Mouse (Mus musculus) thymus, postnatal 25 days (tissue): Measurements from ENCODE around the gene Nacc2.

Source experiments
- DNase-seq: peaks from one replicate; pipeline ENCODE4 v3.0.0; 2022

Gene Nacc2

DNA sequence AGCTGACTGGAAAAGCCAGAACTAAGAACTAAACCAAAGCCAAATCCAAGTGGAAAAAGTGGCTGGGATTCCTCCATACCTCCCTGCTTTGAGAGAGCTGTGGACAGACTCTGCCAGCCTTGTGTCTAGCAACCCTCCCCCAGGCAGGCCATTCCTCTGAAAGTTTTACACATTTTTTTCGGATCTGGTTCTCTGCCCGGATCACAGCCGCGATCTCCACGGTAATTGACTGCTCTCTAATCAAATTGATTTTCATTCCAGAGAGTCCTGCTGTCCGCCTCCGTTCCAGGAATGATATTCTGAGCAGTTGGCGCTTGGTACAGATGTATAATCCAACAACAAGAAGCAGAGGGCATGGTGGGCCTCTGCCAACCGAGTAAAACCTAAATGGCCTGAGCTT lies 78.8 kb downstream of the Nacc2 start:
- no peak for DNase-seq

DNA sequence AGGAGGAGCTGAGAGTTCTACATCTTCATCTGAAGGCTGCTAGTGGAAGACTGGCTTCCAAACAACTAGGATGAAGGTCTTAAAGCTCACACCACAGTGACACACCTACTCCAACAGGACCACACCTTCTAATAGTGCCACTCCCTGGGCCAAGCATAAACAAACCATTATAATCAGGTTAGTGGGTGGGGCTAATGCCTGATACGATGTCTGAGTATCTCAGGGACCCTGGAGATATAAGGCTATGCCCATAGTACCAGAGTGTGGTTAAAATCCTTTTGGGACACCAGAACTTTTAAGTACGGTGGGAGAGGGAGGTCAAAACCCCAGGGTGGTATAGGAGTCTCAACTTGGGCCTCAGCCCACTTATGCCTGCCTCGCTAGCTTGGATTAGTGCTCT lies 80.4 kb downstream of the Nacc2 start:
- DNase-seq = no peak

DNA sequence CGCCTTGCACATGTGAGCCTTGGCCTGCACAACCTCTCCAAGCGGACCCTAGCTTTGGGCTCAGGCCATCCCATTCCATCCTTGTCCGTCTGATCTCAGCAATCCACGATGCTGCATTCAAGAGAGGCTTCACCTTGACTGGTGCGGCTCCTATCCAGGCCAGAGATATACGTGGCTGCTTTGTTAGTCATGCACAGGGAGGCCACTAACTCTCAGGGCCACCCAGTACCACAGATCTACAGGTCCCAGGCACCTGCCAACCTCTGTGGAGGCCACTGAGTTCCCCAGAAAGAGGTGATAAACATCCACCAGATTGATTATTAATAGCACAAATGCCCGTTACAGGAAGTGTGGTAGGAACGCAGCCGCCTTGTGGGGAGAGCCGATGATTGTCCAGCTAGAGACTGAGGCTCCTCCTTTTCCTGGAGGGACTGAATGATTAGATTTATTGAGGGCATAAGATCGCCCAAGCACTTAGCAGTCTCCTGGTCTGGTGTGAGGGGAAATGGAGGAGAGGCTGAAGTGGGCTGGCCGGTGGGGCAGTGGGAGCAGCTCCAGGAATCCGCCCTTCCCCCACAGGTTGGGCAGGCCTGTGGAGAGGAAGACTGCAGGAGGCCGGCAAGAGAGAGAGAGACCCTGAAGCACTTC lies 81.7 kb downstream of the Nacc2 start:
- DNase-seq = no peak

DNA sequence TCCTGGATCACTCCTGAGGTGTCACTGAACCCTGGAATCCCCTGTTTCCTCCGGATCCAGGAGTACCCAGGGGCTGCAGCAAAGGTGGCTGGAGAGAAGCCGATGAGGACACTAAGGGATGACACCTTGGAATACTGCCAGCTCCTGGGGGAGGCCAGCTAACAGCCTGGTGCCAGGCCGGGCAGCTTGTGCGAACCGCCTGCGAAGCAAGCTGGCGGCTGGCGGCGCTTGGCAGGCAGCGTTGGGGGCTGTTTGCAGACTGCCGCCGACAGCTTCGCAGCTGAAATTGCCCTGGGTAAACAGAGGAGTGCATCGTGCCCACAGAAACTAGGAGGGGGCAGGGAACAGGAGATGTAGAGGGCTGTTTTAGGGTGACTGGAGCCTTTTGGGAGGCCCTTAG lies 83.1 kb downstream of the Nacc2 start:
- no peak for DNase-seq

DNA sequence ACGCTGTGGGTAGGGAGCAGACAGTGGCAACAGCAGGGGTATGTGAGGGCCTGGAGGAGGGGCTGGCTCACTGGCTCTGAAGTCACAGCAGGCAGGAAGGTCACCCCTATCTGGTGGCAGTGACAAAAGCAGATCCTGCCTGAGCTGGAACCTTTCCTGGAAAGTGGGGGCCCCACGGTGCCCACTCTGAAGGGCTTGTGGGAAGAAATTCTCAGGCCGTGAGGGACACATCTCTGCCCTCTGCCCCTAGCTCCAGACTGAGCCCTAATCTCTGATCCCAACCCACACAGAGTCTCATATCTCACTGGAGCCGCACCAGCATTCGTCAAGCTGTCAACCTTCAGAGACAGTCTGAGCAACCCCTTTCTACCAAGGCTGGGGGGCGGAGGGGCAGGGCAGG lies 85.6 kb downstream of the Nacc2 start:
- no peak for DNase-seq

DNA sequence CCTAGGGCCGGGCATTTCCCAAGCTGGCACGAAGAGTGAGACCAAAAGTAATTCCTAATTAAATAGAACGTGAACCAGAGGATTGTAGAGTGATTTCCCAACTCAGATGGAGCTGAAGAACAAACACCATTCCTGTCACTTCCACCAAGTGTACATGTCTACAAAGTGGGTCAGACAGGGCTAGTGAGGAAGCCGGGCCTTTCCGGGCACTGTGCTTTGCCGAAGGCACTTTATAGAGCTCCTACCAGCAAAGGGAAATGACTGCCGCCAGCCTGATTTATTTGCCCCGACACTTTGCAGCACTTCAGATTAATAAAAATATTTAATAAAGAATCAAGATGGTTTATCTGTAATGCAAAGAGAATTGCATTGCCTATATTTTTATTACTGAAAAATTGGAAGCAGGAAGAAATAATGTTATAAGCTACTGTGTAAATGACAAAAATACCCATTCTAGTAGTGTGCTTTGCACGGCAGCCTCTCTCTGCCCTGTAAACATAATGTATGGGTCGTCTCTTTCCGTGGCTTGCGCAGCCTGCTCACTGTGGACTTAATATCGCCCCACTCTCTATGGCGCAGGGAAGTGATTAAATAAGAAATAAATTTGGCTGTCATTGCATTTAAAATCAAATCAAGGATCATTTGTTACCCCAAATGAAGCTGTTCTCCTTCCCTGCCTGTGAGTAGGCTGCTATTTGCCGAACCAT lies 88.5 kb downstream of the Nacc2 start:
- no peak for DNase-seq

DNA sequence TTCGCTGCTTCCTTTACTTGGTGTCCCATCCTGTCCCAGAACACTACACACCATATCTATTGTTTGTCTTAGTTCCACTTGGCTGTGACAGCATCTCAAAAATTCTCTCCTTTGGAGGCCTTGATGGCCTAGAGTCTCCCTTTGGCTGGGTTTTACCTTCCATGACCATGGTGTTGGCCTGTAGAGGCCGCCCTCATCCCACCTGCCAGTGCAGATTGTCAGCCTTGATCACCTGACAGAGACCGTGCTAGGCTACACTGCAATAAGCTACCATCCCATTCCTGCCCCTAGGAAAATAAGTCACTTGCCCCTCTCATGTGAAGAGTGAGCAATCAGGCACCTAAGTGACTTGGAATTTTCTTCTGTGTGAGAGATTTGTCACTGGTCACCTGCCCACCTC lies 92.7 kb downstream of the Nacc2 start:
- DNase-seq = no peak

DNA sequence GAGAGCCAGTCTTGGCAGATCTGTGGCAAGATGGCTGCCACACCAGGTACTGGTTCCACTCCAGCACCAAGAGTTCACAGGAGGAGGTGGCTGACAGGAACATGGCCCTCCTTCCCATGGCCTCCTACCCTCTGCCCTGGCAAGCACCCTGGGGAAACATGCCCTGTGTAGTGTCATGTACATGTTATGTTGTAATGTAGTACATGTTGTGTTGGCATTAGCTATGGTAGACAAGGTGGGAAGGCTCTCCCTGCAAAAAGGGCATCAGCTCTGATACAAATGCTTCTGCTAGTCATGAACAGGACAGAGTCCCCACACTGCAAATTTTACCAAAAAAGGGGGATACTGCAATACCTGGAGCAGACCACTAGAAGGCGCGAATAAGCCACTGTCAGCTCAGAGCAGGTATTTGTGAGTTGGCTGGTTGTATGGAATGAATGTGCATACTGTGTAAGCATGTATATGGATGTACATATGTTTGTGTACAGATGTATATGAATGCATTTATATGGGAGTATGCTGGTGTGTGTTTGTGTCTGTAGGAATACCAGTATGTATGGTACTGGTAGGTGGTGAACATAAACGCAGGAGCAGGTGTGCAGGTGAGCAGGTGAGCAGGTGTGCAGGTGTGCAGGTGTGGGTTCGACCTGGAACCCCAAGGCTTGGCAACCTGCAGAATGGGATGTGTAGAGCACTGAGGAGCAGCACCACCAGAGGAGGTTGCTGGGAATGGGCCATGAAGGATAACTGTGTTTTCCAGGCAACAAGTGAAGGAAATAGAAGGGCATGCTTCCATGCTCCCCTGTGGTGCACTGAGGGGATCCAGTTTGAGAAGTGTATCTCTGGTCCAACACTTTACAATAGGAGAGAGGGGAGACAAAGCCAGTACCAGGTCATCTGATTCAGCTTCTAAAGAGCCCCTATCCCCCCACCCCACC lies 98.6 kb downstream of the Nacc2 start:
- DNase-seq = peak; percentile 54

DNA sequence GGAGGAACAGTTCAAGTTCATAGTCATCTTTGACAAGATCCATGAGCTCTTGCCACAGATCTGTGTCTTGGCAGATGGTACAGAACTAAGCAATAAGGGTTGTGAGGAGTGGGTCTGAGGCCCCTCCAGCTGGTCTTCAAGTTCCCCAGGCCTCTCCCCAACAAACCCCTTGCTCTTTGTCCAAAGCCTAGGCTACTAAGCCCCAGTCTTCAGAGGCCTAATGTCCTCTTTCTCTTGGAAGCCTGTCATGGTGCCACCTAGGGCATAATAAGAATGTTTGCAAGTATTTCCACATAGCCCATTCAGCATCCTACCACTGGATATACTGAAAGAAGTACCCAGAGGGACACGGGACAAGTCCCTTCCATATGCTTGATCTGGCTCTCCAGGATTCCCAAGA lies 100.4 kb downstream of the Nacc2 start:
- no peak for DNase-seq

DNA sequence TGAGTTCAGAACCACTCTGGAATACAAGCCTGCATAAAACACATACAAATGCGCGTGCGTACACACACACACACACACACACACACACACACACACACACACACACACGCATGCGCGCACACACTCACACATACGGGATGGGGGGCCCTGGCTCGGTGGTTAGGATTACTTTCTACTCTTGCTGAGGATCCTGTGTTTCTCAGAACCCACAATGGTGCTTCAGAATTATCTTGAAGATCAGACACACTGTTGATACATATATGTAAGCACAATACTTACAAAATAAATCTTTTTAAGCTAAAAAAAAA lies 100.8 kb downstream of the Nacc2 start:
- DNase-seq = no peak

DNA sequence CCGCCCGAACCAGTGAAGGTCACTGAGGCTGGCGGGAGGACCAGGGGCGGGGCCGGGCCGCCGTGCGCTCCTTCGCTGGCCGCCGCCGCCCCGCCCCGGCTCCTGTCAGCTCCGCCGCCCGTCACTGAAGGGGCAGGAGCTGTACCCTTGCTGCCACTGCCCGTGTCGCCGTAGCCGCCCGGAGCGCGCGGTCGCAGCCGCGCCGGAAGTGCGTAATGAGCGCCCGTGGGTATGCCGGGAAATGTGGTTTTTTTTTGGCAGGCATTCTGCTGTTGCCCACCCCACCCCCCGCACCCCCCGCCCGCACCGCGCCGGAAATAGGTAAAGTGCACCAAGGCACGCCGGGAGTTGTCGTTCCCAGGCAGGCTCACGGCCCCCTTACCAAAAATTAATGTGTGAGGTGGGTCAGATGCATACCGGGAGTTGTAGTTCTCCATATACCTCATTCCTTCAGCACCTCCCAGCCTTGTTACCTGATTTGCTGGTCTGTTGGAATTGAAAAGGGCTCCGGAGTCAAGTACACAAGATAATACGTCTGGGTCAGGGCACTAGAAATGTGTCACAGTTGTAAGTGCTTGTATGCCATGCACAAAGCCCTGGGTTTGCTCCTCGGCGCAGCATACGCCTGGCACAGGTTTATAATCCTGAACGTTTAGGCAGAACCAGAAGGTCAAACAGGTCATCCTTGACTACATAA lies 101.3 kb downstream of the Nacc2 start, which contains the start of gene Ubac1:
TSS of gene Ubac1 (minus strand) at position 187 of the 697 bp plus-strand sequence.
- DNase-seq = peak; percentile 89

DNA sequence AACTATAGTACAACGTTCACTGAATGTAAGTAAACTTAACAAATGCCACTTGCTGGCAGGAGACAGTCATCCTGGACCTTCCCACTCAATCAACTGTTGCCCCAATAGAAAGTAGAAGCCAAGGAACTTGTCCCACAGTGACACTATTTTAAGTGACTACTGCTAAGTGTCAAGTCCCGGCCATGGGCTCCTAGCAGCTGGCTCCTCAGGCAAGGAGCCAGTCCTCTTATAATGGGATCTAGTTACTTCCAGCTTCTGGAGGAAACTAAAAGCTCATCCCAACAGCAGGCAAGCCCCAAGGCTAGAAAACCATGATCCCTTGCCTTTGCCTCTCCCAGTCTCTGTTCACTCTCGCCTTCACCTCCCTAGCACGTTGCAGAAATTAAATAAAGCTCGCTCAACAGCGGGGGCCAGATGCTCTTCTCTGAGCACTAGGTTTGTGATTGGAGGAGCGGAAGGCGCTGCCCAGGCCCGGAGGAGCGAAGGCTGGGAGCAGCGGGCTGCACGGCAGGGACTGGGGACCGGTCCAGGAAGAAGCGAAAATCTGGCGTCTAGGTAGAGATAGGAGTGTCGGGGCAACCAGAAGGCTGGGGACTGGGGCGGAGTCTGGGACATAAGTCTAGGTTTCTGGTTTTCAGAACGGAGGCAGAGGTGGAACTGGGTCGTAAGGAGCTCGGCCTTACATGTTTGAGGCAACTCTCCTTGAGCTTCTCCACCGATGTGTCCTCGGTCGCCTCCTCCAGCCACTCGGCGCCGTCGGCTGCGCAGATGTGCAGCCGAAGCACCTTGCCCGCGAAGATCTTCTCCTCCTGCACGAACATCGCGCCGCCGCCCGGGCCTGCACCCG lies 102.1 kb downstream of the Nacc2 start:
- no peak for DNase-seq

DNA sequence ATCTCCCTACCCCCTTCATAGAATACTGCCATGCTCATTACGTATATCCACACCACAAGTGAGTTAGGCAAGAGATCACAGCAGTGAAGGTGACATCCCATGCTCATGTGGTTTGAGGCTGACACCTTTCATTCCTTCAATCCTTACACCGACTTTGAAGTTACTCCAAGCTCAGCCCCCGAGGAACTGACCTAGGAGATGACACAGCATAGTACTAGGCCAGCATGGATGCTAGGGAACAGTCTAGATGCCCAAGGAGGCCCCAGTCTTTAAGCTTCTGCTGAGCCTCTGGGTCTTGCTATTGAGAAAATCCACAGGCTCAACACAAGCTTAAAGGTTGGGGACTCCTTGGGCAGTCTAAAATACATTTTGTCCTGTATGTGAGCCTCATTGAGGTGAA lies 103.1 kb downstream of the Nacc2 start:
- no peak for DNase-seq

DNA sequence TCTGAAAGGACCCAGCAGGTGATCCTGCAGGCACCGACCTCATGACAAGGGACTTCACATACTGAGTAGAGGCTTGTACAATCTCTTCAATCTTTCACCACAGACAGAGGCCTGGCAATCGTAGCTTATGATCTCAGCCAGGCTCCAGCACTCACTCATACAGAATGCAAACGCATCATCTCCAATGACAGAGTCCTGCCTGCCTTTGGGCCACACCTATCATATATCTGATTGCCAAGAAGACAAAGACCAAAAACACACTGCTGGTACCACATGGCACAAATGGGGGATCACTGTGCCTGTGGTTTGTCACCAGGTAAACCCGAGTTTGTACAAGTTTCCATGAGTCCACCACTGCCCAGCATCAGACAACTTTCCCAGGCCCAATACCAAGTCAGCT lies 105.7 kb downstream of the Nacc2 start:
- DNase-seq = no peak

DNA sequence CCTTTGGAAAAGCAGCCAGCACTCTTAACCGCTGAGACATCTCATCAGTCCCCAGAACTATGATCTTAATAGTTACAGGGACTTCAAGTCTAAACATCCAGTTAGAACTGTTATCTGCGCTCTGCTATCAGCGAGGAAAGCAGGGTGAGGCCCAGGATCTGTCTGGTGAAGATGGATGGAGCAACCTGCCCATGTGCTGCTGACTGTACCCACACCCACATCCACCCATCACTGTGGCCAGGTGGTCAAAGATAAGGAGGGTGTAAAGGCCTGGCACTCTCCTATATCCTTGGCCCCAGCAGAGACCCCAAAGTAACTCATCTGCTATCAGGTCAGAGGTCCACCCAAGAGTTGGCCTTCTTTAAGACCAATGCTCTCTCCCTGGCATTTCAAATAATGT lies 109.3 kb downstream of the Nacc2 start:
- no peak for DNase-seq

DNA sequence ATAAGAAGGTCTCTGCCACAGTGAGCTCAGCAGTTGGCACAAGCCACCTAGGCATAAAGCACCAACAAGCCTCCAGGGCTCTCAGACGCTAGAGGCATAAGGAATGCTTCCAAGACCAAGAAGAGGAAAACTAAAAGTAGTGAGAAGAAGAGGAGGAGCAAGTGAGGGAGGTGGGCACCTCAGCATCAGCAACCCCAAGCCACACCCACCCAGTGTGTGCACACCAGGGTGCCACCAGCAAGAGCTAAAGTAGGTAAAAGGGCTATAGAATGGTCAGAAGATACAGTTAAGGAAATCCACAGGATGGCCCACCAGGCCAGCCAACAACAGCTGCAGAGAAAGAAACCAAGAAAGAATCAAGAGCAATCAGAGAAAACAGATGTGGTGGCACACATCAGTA lies 111.6 kb downstream of the Nacc2 start:
- no peak for DNase-seq
